Mouse (Mus musculus) limb, embryonic 14.5 days (tissue): ENCODE data around the gene Slc25a33. TPM values are rescaled to one million over a fixed set of nuclear protein-coding genes. Genes with fewer than 3 reads are reported as not detected.

Source experiments
- ATAC-seq: fragments of 200-750 bp; cut with Nextera tagmentation; 2 replicates; pipeline ENCODE4 v1.8.0; 2017; ENCODE audit warnings: low read depth, moderate number of reproducible peaks, moderate TSS enrichment; ENCODE audit not compliant: low FRiP score
- DNase-seq: peaks from one replicate; pipeline ENCODE4 v3.0.0-alpha.2; 2015; ENCODE audit warnings: low spot score
- H3K27ac ChIP-seq: fragments of 300-500 bp; sonication (generic); replicated peaks from 2 replicates; pipeline ENCODE4 v1.5.1; 2014; ENCODE audit warnings: low read depth, mild to moderate bottlenecking, low read length, moderate library complexity, mixed read lengths
- H3K27me3 ChIP-seq: fragments of 300-500 bp; sonication (generic); 2 replicates; pipeline ENCODE4 v1.6.1; 2014; ENCODE audit warnings: low read length, mixed read lengths; ENCODE audit not compliant: control insufficient read depth, insufficient read depth
- H3K36me3 ChIP-seq: fragments of 300-500 bp; sonication (generic); 2 replicates; pipeline ENCODE4 v1.6.1; 2014; ENCODE audit warnings: mild to moderate bottlenecking, low read length, moderate library complexity, mixed read lengths; ENCODE audit not compliant: control insufficient read depth, insufficient read depth
- H3K4me1 ChIP-seq: fragments of 300-500 bp; sonication (generic); 2 replicates; pipeline ENCODE4 v1.6.1; 2014; ENCODE audit warnings: antibody characterized with exemption, low read length, mixed read lengths; ENCODE audit not compliant: control insufficient read depth, insufficient read depth
- H3K4me2 ChIP-seq: fragments of 300-500 bp; sonication (generic); replicated peaks from 2 replicates; pipeline ENCODE4 v1.6.1; 2014; ENCODE audit warnings: low read depth, mild to moderate bottlenecking, low read length, moderate library complexity; ENCODE audit not compliant: severe bottlenecking
- H3K4me3 ChIP-seq: fragments of 300-500 bp; sonication (generic); replicated peaks from 2 replicates; pipeline ENCODE4 v1.5.1; 2014; ENCODE audit warnings: low read length
- H3K9ac ChIP-seq: fragments of 300-500 bp; sonication (generic); 2 replicates; pipeline ENCODE4 v1.6.1; 2014; ENCODE audit warnings: mild to moderate bottlenecking, low read depth, low read length, moderate library complexity; ENCODE audit not compliant: severe bottlenecking
- H3K9me3 ChIP-seq: fragments of 300-500 bp; sonication (generic); 2 replicates; pipeline ENCODE4 v1.6.1; 2016; ENCODE audit warnings: low read length; ENCODE audit not compliant: control insufficient read depth
- POLR2A ChIP-seq: fragments of 200-500 bp; IDR thresholded peaks from 2 replicates; pipeline ENCODE4 v1.8.0; 2012; ENCODE audit warnings: inconsistent platforms, mild to moderate bottlenecking, moderate library complexity, borderline replicate concordance; ENCODE audit not compliant: insufficient read depth, insufficient read length; ENCODE audit errors: extremely low read depth
- WGBS: fragments of 180-500 bp; shearing (Covaris S2); extraction: QIAGEN DNeasy Blood & Tissue Kit; methylation state at CpG from one replicate; pipeline ENCODE4 v1.1.7; 2014; 5-methylcytosine and 5-hydroxymethylcytosine counted together
- polyA plus RNA-seq, 2 experiments: library from polyadenylated mRNA; depleted of rRNA in 1 of 2; stranded (reverse) in 1 of 2; unstranded in 1 of 2; fragments of >200 nt; fragmentation: Nextera tagmentation in 1 of 2; extraction: Ambion mirVana in 1 of 2; gene quantifications; 2 replicates each; pipeline versions ENCODE4 v1.2.1 to v1.2.3; 2012 to 2014

Gene Slc25a33
- polyA plus RNA-seq, 2 experiments: 8.2 to 10.8 TPM

- TF ChIP-seq POLR2A: no peak
- H3K4me2 ChIP-seq: no peak overlapping the region
- 80% methylated on average over 7 of the region's 7 CpGs for WGBS
- H3K27me3 ChIP-seq: no peaks in the 10 kb centered on the region
- no peak overlapping the region for H3K9ac ChIP-seq
- ATAC-seq: no peak
- DNase-seq: no peak
- H3K9me3 ChIP-seq: no peaks in the 10 kb centered on the region
- no peaks in the 10 kb centered on the region for H3K4me1 ChIP-seq
- H3K27ac ChIP-seq: no peak overlapping the region
- no peaks in the 10 kb centered on the region for H3K36me3 ChIP-seq
- H3K4me3 ChIP-seq: no peak overlapping the region
Measured at GRCm38 (mm10) chr4:149794966-149795477, 20.9 kb upstream of the Slc25a33 start.

GRCm38 (mm10) chr4:149794010-149794338, 19.9 kb upstream of the Slc25a33 start:
- WGBS: 34% methylated on average over 8 of the region's 8 CpGs
- Histone ChIP-seq H3K27ac (no peak overlapping the region), H3K4me2 (no peak overlapping the region), H3K36me3 (no peaks in the 10 kb centered on the region), H3K9ac (no peak overlapping the region), H3K4me3 (no peak overlapping the region), H3K9me3 (no peaks in the 10 kb centered on the region), H3K27me3 (no peaks in the 10 kb centered on the region), H3K4me1 (no peaks in the 10 kb centered on the region)
- no peak for TF ChIP-seq POLR2A
- no peak for DNase-seq
- ATAC-seq: no peak

- Histone ChIP-seq H3K27ac (no peak overlapping the region), H3K4me1 (no peaks in the 10 kb centered on the region), H3K4me2 (no peak overlapping the region), H3K4me3 (no peak overlapping the region), H3K36me3 (no peaks in the 10 kb centered on the region), H3K9ac (no peak overlapping the region), H3K9me3 (no peaks in the 10 kb centered on the region), H3K27me3 (no peaks in the 10 kb centered on the region)
- no peak for TF ChIP-seq POLR2A
- WGBS: 50% methylated on average over 13 of the region's 13 CpGs
- no peak for ATAC-seq
- DNase-seq: no peak
Measured at GRCm38 (mm10) chr4:149793156-149794009, 19.3 kb upstream of the Slc25a33 start.

- TF ChIP-seq POLR2A: no peak
- Histone ChIP-seq H3K9me3 (no peaks in the 10 kb centered on the region), H3K36me3 (no peaks in the 10 kb centered on the region), H3K4me3 (no peak overlapping the region), H3K27me3 (no peaks in the 10 kb centered on the region), H3K9ac (no peak overlapping the region), H3K4me1 (no peaks in the 10 kb centered on the region), H3K27ac (no peak overlapping the region), H3K4me2 (no peak overlapping the region)
- DNase-seq: no peak
- no peak for ATAC-seq
- WGBS: 39% methylated on average over 10 of the region's 10 CpGs
Measured at GRCm38 (mm10) chr4:149792159-149792800, 18.2 kb upstream of the Slc25a33 start.

GRCm38 (mm10) chr4:149791470-149791869, 17.4 kb upstream of the Slc25a33 start:
- no peaks in the 10 kb centered on the region for H3K36me3 ChIP-seq

More at GRCm38 (mm10) chr4:149791470-149791869, 17.4 kb upstream of the Slc25a33 start:
- Histone ChIP-seq H3K9me3 (no peaks in the 10 kb centered on the region), H3K4me1 (no peaks in the 10 kb centered on the region), H3K27ac (no peak overlapping the region), H3K27me3 (no peaks in the 10 kb centered on the region), H3K4me3 (no peak overlapping the region), H3K4me2 (no peak overlapping the region), H3K9ac (no peak overlapping the region)
- 74% methylated on average over 4 of the region's 4 CpGs for WGBS
- TF ChIP-seq POLR2A: no peak
- ATAC-seq (no peak), DNase-seq (no peak)
